In genomic region chr13:6029461-6029860, GRCm38 (mm10) we compare ENCODE assay signal across 12 mouse cellular contexts.
A peak's percentile ranks its signal among the peaks of the same experiment; 100 is the strongest.
DNase-seq lines count a peak whose midpoint lies in the region; ATAC-seq and TF ChIP-seq lines count a peak whose summit lies in the region.
"Had no signal": no experiment of that assay in that cellular context is flagged by ENCODE, and none has a peak within 500 bp of the region (broad histone marks: within the 10 kb centered on the region; RNA-seq: fewer than 3 reads in every experiment).

No protein-coding gene starts in this region.

- no peak overlapping the region for H3K4me3 ChIP-seq in heart, embryonic 11.5 days (ENCODE audit: low read depth, low read length)
- H3K4me3 ChIP-seq in lung, postnatal 0 days (ENCODE audit: low read depth, low read length) = no peak overlapping the region

- no peak for TF ChIP-seq EP300 in lung, postnatal 0 days (IDR thresholded peaks at IDR 0.05)

- no peak for TF ChIP-seq CTCF in lung, postnatal 0 days (IDR thresholded peaks at IDR 0.05)

- ATAC-seq in heart, embryonic 11.5 days (replicated peaks; ENCODE audit: insufficient number of reproducible peaks, low FRiP score, low TSS enrichment) = no peak
- no peak for ATAC-seq in lung, postnatal 0 days
- ATAC-seq: hindbrain, postnatal 0 days had no signal

- H3K27ac ChIP-seq in heart, embryonic 11.5 days (ENCODE audit: low read depth, low read length) = 0 out of 2 replicates have a peak overlapping the region, but pooled peaks have one; percentile 47
- H3K27ac ChIP-seq in lung, postnatal 0 days (ENCODE audit: low read length) = no peak overlapping the region
- H3K27ac ChIP-seq: hindbrain, postnatal 0 days had no signal

- WGBS in heart, embryonic 11.5 days (ENCODE audit: insufficient replicate concordance) = 78% methylated on average over 6 of the region's 6 CpGs
- WGBS in lung, postnatal 0 days = 82% methylated on average over 6 of the region's 6 CpGs

- H3K4me2 ChIP-seq in heart, embryonic 11.5 days = no peak overlapping the region
- no peak overlapping the region for H3K4me2 ChIP-seq in lung, postnatal 0 days (replicated peaks; ENCODE audit: low read depth, low read length)

- peaks cover 4% of the 10 kb centered on the region; the same call in 1 of the 2 replicates for H3K4me1 ChIP-seq in heart, embryonic 11.5 days (ENCODE audit: control insufficient read depth, insufficient read depth, low read length)
- no peaks in the 10 kb centered on the region for H3K4me1 ChIP-seq in lung, postnatal 0 days (ENCODE audit: insufficient read depth, low read depth, low read length)

- no peaks in the 10 kb centered on the region for H3K9me3 ChIP-seq in heart, embryonic 11.5 days (replicated peaks; ENCODE audit: control insufficient read depth, low read length)
- H3K9me3 ChIP-seq in lung, postnatal 0 days (ENCODE audit: low read length) = no peaks in the 10 kb centered on the region

- no peak overlapping the region for H3K9ac ChIP-seq in heart, embryonic 11.5 days (ENCODE audit: low read depth, low read length)
- H3K9ac ChIP-seq in lung, postnatal 0 days (replicated peaks; ENCODE audit: low read depth) = no peak overlapping the region

- no peaks in the 10 kb centered on the region for H3K36me3 ChIP-seq in heart, embryonic 11.5 days (ENCODE audit: control insufficient read depth, insufficient read depth, low read length)
- H3K36me3 ChIP-seq in lung, postnatal 0 days (ENCODE audit: insufficient read depth, low read length) = no peaks in the 10 kb centered on the region

- no peak for DNase-seq in heart, adult 11 months
- DNase-seq in Muller cell, postnatal 12 days (ENCODE audit: inconsistent ontology term) = peak; percentile 43
- DNase-seq in forelimb bud, embryonic 11.5 days (ENCODE audit: low read depth, low spot score) = peak; percentile 65
- peak; percentile 36 for DNase-seq in skeletal muscle tissue, adult 2 months (ENCODE audit: low read depth, low spot score)
- DNase-seq in left cerebral cortex, adult 11 months (ENCODE audit: low spot score) = no peak
- DNase-seq in lung, postnatal 0 days (ENCODE audit: low spot score) = no peak
- no peak for DNase-seq in testis, postnatal 14 days (ENCODE audit: low spot score)
- DNase-seq: adrenal gland, postnatal 10 days; kidney, postnatal 10 days; thymus, postnatal 25 days had no signal

- no peaks in the 10 kb centered on the region for H3K27me3 ChIP-seq in heart, embryonic 11.5 days (ENCODE audit: control insufficient read depth, insufficient read depth, low read length)
- no peaks in the 10 kb centered on the region for H3K27me3 ChIP-seq in lung, postnatal 0 days (replicated peaks; ENCODE audit: insufficient read depth, low read length)

Comparison
In these comparisons a context has a peak if more than half of its experiments do, and no peak if none do; other contexts are left out.
1. DNase-seq: peak in Muller cell, postnatal 12 days (single experiment), forelimb bud, embryonic 11.5 days (single experiment) and skeletal muscle tissue, adult 2 months (single experiment); none in heart, adult 11 months (single experiment), left cerebral cortex, adult 11 months (single experiment), lung, postnatal 0 days (single experiment) and testis, postnatal 14 days (single experiment).